Mouse (Mus musculus) monocyte, adult 2 months (primary cell): ENCODE results near the gene Gm2004.
"Not testable (repeated sequence)": the region's sequence is repeated elsewhere in the genome, so short reads cannot be mapped to it uniquely, and the experiment has no call there.

Source experiments
- DNase-seq, 2 experiments: peaks; one replicate each; pipeline ENCODE4 v3.0.0; 2022; ENCODE audit warnings: low spot score in 2 of 2, low read depth in 1 of 2

Gene Gm2004

DNA sequence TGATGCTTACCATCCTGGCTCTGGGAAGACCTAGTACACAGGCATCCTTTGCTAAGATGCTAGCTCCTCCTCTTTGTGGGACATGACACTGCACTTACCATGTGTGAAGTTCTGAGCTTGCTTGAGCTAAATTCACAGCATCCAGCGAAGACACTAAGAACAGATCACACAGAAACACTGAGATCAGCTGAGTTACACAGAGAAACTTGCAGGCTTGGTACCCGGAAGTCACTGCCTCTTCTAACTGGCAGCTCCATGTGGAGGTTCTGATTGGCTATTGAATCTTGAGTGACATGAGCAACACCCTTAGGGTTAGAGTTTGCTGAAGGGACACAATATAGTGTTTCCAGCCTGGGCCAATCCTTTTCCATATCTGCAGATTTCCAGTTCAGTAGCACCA, at the start of gene Gm2004:
Gene Gm2004 (minus strand): TSS at position 101 of the 400 bp plus-strand sequence.
- DNase-seq: not testable (repeated sequence)
